Mouse (Mus musculus): ENCODE measurements at regions not wholly inside any gene's neighbourhood (a gene's known extent, or its start where the extent isn't known, plus 50 kb on each side); places are given as distances from the start of the nearest gene placed in this dataset.

DNA sequence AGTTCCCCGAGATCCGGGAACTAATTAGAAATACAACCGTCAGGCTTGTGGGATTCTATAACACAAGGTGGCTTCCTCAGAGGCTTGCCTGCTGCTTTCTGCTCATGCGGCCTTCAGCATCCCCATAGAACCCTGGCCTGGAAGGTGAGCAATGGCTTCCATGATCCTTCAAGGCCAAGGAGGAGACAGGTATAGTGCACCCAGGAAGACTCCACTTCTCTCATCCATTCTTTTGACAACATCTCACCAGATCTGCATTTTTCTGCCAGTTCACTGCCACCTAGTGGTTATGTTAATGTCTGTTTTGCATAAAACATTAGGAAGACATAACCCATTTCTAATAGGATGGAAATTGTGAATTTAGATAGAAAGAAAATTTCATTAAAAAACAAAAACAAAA is 107.2 kb upstream of the L3mbtl4 start:
- TF ChIP-seq CTCF (IDR thresholded peaks at IDR 0.05; ENCODE audit: low read depth, low read length) (0 out of 2 replicates have a peak, but pooled peaks have one; percentile 5), POLR2A (IDR thresholded peaks at IDR 0.05; ENCODE audit: extremely low read depth, insufficient read depth, low read length) (no peak)
